Mouse (Mus musculus) activated CD4-positive, CD25-positive, alpha-beta regulatory T cell, adult 4 months (primary cell): ENCODE data around the gene Steap3. TPM values are rescaled to one million over a fixed set of nuclear protein-coding genes. Genes with fewer than 3 reads are reported as not detected.

Experiments used
- ATAC-seq: one replicate; pipeline ENCODE4 v1.8.0; 2017
- polyA plus RNA-seq, 2 experiments: library from polyadenylated mRNA; unstranded; fragments of 100-300 nt; shearing (Covaris generic); gene quantifications; one replicate each; pipeline ENCODE4 v1.2.1; 2017

Steap3 gene
- polyA plus RNA-seq, 2 experiments from 2014 or later = not detected

- ATAC-seq = no peak
Measured at GRCm38 (mm10) chr1:120196724-120197123, 75.8 kb downstream of the Steap3 start.

GRCm38 (mm10) chr1:120195947-120196346, 76.6 kb downstream of the Steap3 start:
- no peak for ATAC-seq

- no peak for ATAC-seq
Measured at GRCm38 (mm10) chr1:120193586-120193985, 78.9 kb downstream of the Steap3 start.

- no peak for ATAC-seq
Measured at GRCm38 (mm10) chr1:120192321-120192720, 80.2 kb downstream of the Steap3 start.

- ATAC-seq = no peak
Measured at GRCm38 (mm10) chr1:120190946-120191345, 81.6 kb downstream of the Steap3 start.

- ATAC-seq = no peak
Measured at GRCm38 (mm10) chr1:120190300-120190699, 82.2 kb downstream of the Steap3 start.

- no peak for ATAC-seq
Measured at GRCm38 (mm10) chr1:120189206-120189605, 83.3 kb downstream of the Steap3 start.

GRCm38 (mm10) chr1:120187059-120187458, 85.4 kb downstream of the Steap3 start:
- no peak for ATAC-seq

- ATAC-seq = no peak
Measured at GRCm38 (mm10) chr1:120186655-120187054, 85.8 kb downstream of the Steap3 start.

GRCm38 (mm10) chr1:120186204-120186603, 86.3 kb downstream of the Steap3 start:
- no peak for ATAC-seq

GRCm38 (mm10) chr1:120177141-120177540, 95.4 kb downstream of the Steap3 start:
- ATAC-seq = no peak

GRCm38 (mm10) chr1:120176313-120176712, 96.2 kb downstream of the Steap3 start:
- ATAC-seq = no peak

GRCm38 (mm10) chr1:120174991-120175390, 97.5 kb downstream of the Steap3 start:
- no peak for ATAC-seq

GRCm38 (mm10) chr1:120171819-120172521, 100.5 kb downstream of the Steap3 start:
- ATAC-seq = no peak

GRCm38 (mm10) chr1:120170307-120170706, 102.2 kb downstream of the Steap3 start:
- no peak for ATAC-seq

- ATAC-seq = no peak
Measured at GRCm38 (mm10) chr1:120168674-120169073, 103.8 kb downstream of the Steap3 start.

GRCm38 (mm10) chr1:120168016-120168415, 104.5 kb downstream of the Steap3 start:
- ATAC-seq = no peak

- no peak for ATAC-seq
Measured at GRCm38 (mm10) chr1:120162616-120163015, 109.9 kb downstream of the Steap3 start.

GRCm38 (mm10) chr1:120161502-120161901, 111.0 kb downstream of the Steap3 start:
- no peak for ATAC-seq

GRCm38 (mm10) chr1:120158474-120159127, 113.9 kb downstream of the Steap3 start:
- ATAC-seq = no peak

GRCm38 (mm10) chr1:120155325-120155724, 117.2 kb downstream of the Steap3 start:
- peak; percentile 65 for ATAC-seq

GRCm38 (mm10) chr1:120154232-120154631, 118.3 kb downstream of the Steap3 start:
- ATAC-seq = peak; percentile 46

- ATAC-seq = peak; percentile 36
Measured at GRCm38 (mm10) chr1:120146994-120147393, 125.5 kb downstream of the Steap3 start.

GRCm38 (mm10) chr1:120145527-120146216, 126.8 kb downstream of the Steap3 start:
- no peak for ATAC-seq
